Mouse (Mus musculus): ENCODE data around the gene Tmc3. TPM values are rescaled to one million over a fixed set of nuclear protein-coding genes. Genes with fewer than 3 reads are reported as not detected.

The Tmc3 gene
- total RNA-seq, 1 experiment = 0.80 TPM

DNA sequence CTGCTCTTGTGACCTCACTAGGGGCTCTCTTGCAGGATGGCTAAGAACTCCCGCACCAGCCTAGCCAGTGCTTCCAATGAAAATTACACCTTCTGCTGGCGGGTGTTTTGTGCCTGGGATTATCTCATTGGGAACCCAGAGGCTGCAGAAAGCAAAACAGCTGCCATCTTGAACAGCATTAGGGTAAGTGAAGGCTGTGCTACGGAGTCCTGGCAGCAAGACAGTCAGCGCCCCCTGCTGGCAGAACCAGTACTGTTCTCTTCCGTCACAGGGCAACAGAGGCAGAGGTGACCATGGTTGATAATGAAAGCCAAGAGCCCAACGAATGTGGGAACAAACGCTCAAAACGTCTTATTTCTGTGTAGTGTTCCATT is 15.2 kb downstream of the Tmc3 start:
- H3K9me3 ChIP-seq (ENCODE audit: control insufficient read depth, insufficient read depth, low read depth, low read length) = no peaks in the 10 kb centered on the region
- H3K4me3 ChIP-seq (ENCODE audit: insufficient read depth in 1 of 2, low read depth in 1 of 2, low read length in 2 of 2, poor library complexity in 1 of 2, severe bottlenecking in 1 of 2) = no peak overlapping the region
- no peak overlapping the region for H3K9ac ChIP-seq (ENCODE audit: insufficient read depth, low read depth, low read length, poor library complexity, severe bottlenecking)
- in situ Hi-C loops (cut with MboI; ENCODE audit: low sequenced_read_pairs in 2 of 2, unreplicated experiment in 2 of 2) = no loop called here
- peaks cover 0 to 2% of the 10 kb centered on the region in 2 experiments; a peak in 1 of 4 replicates for H3K4me1 ChIP-seq (ENCODE audit: control insufficient read depth in 2 of 2, insufficient read depth in 2 of 2, low read length in 2 of 2, poor library complexity in 1 of 2)
- TF ChIP-seq ZNF384 (IDR thresholded peaks at IDR 0.05; ENCODE audit: low read depth, low read length) = no peak
- peak; percentile 30; the same call in 1 of the 2 replicates for TF ChIP-seq ZC3H11A (IDR thresholded peaks at IDR 0.05; ENCODE audit: borderline replicate concordance, low read depth, low read length)
- TF ChIP-seq CHD2 (IDR thresholded peaks at IDR 0.05; ENCODE audit: low read depth, low read length) = no peak
- H3K27ac ChIP-seq (ENCODE audit: insufficient read depth, low read depth, low read length, poor library complexity, severe bottlenecking) = no peak overlapping the region
- no peaks in the 10 kb centered on the region for H3K36me3 ChIP-seq (ENCODE audit: control insufficient read depth, insufficient read depth, low read length, poor library complexity, severe bottlenecking)
- peak; percentile 59 for DNase-seq (ENCODE audit: low read depth, low spot score)

DNA sequence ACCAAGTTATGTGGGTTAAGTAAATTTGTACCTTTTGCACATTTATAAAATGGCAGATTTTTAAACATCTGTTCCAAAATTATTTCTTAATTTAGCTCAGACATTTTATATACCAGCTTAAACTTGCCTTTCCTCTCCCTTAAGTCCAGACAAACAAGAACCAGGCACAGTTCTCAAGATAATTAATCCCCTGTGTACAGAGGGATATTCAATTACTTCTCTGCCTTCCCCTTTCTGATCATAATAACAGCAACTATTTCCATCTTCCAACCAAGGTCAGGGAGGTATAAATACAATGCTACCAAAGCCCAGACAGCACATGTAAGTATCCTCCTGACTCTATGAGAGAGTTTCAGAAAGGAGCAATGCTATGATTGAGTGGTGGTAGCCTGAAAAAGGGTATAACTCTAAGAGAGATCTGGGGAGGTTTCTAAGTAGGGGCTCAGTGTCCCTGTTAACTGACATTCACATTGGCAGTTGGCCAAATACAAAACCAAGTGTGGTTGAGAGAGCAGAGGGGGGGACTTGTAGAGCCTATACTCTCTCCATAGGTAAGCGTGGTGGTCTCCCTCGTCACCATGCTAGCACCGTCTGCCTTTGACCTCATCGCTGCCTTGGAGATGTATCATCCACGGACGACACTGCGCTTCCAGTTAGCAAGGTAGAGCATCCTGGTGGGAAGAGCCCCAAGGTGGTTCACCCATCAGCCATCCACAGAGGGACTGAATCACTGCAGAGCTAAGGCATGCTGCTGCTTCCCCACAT is 19.6 kb downstream of the Tmc3 start:
- no peak overlapping the region for H3K4me3 ChIP-seq (ENCODE audit: insufficient read depth in 1 of 2, low read depth in 1 of 2, low read length in 2 of 2, poor library complexity in 1 of 2, severe bottlenecking in 1 of 2)
- in situ Hi-C loops (cut with MboI; ENCODE audit: low sequenced_read_pairs in 2 of 2, unreplicated experiment in 2 of 2) = no loop called here
- no peak overlapping the region for H3K27ac ChIP-seq (ENCODE audit: insufficient read depth, low read depth, low read length, poor library complexity, severe bottlenecking)
- no peaks in the 10 kb centered on the region for H3K36me3 ChIP-seq (ENCODE audit: control insufficient read depth, insufficient read depth, low read length, poor library complexity, severe bottlenecking)
- no peak for DNase-seq (ENCODE audit: low read depth, low spot score)
- no peak for TF ChIP-seq MAFK (IDR thresholded peaks at IDR 0.05; ENCODE audit: insufficient read depth, low read depth, low read length)
- TF ChIP-seq ZNF384 (IDR thresholded peaks at IDR 0.05; ENCODE audit: low read depth, low read length) = no peak
- no peak for TF ChIP-seq HCFC1 (IDR thresholded peaks at IDR 0.05; ENCODE audit: borderline replicate concordance, insufficient read depth, low read length)
- no peak for TF ChIP-seq ZC3H11A (IDR thresholded peaks at IDR 0.05; ENCODE audit: borderline replicate concordance, low read depth, low read length)
- TF ChIP-seq CHD2 (IDR thresholded peaks at IDR 0.05; ENCODE audit: low read depth, low read length) = no peak
- no peaks in the 10 kb centered on the region for H3K9me3 ChIP-seq (ENCODE audit: control insufficient read depth, insufficient read depth, low read depth, low read length)
- H3K9ac ChIP-seq (ENCODE audit: insufficient read depth, low read depth, low read length, poor library complexity, severe bottlenecking) = no peak overlapping the region
- peaks cover 0 to 2% of the 10 kb centered on the region in 2 experiments; a peak in 1 of 4 replicates for H3K4me1 ChIP-seq (ENCODE audit: control insufficient read depth in 2 of 2, insufficient read depth in 2 of 2, low read length in 2 of 2, poor library complexity in 1 of 2)

DNA sequence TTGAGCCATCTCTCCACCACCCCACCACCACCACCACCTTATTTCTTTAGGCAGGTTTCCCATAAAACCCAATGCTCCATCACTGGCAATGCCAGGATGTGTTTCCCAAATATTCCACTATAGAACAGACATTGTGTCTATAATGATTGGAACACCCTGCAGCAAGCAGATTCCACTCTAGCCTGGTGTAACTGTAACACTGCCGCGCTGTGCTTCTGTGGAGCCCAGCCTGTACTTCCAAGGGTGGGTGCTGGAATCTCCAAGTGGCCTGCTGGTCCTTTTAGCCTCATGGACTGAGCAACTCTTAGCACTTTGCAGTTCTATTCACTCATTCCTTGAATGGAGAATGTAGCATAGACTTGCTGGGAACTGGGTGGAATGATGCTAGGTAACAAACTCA is 22.1 kb downstream of the Tmc3 start:
- in situ Hi-C loops (cut with MboI; ENCODE audit: low sequenced_read_pairs in 2 of 2, unreplicated experiment in 2 of 2) = no loop called here
- DNase-seq (ENCODE audit: low read depth, low spot score) = no peak
- TF ChIP-seq ZC3H11A (IDR thresholded peaks at IDR 0.05; ENCODE audit: borderline replicate concordance, low read depth, low read length) (no peak), HCFC1 (IDR thresholded peaks at IDR 0.05; ENCODE audit: borderline replicate concordance, insufficient read depth, low read length) (no peak), ZNF384 (IDR thresholded peaks at IDR 0.05; ENCODE audit: low read depth, low read length) (no peak), MAFK (IDR thresholded peaks at IDR 0.05; ENCODE audit: insufficient read depth, low read depth, low read length) (no peak), CHD2 (IDR thresholded peaks at IDR 0.05; ENCODE audit: low read depth, low read length) (no peak)
- Histone ChIP-seq H3K4me1 (ENCODE audit: control insufficient read depth in 2 of 2, insufficient read depth in 2 of 2, low read length in 2 of 2, poor library complexity in 1 of 2) (no peaks in the 10 kb centered on the region), H3K27ac (ENCODE audit: insufficient read depth, low read depth, low read length, poor library complexity, severe bottlenecking) (no peak overlapping the region), H3K36me3 (ENCODE audit: control insufficient read depth, insufficient read depth, low read length, poor library complexity, severe bottlenecking) (no peaks in the 10 kb centered on the region), H3K9ac (ENCODE audit: insufficient read depth, low read depth, low read length, poor library complexity, severe bottlenecking) (no peak overlapping the region), H3K4me3 (ENCODE audit: insufficient read depth in 1 of 2, low read depth in 1 of 2, low read length in 2 of 2, poor library complexity in 1 of 2, severe bottlenecking in 1 of 2) (no peak overlapping the region), H3K9me3 (ENCODE audit: control insufficient read depth, insufficient read depth, low read depth, low read length) (no peaks in the 10 kb centered on the region)

DNA sequence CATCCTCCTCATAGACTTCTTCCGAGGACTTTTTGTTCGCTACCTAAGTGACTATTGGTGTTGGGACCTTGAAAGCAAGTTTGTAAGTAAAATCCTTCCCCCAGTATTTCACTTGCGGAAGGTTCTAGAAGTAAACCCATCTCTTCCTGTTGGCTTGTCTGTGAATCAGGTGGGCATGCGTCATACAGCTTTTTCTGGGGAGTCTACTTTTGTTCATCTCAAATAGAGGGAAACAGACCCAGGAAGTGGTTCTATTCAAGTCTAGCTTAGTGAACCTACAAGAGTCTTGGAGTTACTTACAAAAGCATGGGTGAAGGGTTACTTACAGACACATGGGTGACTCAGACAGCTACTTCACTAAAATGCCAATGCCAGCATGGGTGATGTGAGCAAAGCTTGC is 25.2 kb downstream of the Tmc3 start:
- H3K36me3 ChIP-seq (ENCODE audit: control insufficient read depth, insufficient read depth, low read length, poor library complexity, severe bottlenecking) = no peaks in the 10 kb centered on the region
- no peak overlapping the region for H3K9ac ChIP-seq (ENCODE audit: insufficient read depth, low read depth, low read length, poor library complexity, severe bottlenecking)
- H3K27ac ChIP-seq (ENCODE audit: insufficient read depth, low read depth, low read length, poor library complexity, severe bottlenecking) = no peak overlapping the region
- no peak for DNase-seq (ENCODE audit: low read depth, low spot score)
- no peaks in the 10 kb centered on the region for H3K9me3 ChIP-seq (ENCODE audit: control insufficient read depth, insufficient read depth, low read depth, low read length)
- no peak overlapping the region for H3K4me3 ChIP-seq (ENCODE audit: insufficient read depth in 1 of 2, low read depth in 1 of 2, low read length in 2 of 2, poor library complexity in 1 of 2, severe bottlenecking in 1 of 2)
- H3K4me1 ChIP-seq (ENCODE audit: control insufficient read depth in 2 of 2, insufficient read depth in 2 of 2, low read length in 2 of 2, poor library complexity in 1 of 2) = no peaks in the 10 kb centered on the region
- in situ Hi-C loops (cut with MboI; ENCODE audit: low sequenced_read_pairs in 2 of 2, unreplicated experiment in 2 of 2) = no loop called here
- TF ChIP-seq CHD2 (IDR thresholded peaks at IDR 0.05; ENCODE audit: low read depth, low read length) (no peak), MAFK (IDR thresholded peaks at IDR 0.05; ENCODE audit: insufficient read depth, low read depth, low read length) (no peak), ZC3H11A (IDR thresholded peaks at IDR 0.05; ENCODE audit: borderline replicate concordance, low read depth, low read length) (no peak), HCFC1 (IDR thresholded peaks at IDR 0.05; ENCODE audit: borderline replicate concordance, insufficient read depth, low read length) (no peak), ZNF384 (IDR thresholded peaks at IDR 0.05; ENCODE audit: low read depth, low read length) (no peak)
